Mouse (Mus musculus): ENCODE measurements around the gene 9430038I01Rik. TPM values are rescaled to one million over a fixed set of nuclear protein-coding genes. Genes with fewer than 3 reads are reported as not detected.

The 9430038I01Rik gene
- total RNA-seq, 2 experiments from 2014 or later: 6.9 to 7.8 TPM

DNA sequence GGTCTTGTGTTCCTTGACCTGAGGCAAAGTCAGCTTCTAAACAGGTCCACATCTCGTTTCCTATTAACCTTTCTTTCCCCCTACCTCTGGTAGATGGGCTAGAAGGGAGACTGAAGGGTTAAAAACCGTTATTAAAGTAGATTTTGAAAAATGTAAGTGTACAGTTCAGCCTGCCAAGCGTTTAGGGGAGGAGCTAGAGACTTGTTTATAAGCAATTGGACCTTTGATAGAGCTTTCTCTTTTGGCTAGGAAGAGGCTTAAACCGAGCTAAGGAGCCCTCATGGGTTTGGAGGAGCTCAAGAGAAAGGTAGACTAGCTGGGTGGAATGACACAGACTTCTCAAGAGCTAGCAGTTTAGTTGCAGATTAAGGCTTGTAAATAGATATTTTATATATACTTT, 38.8 kb downstream of the 9430038I01Rik start:
- intact Hi-C loops (cut with DNase I): no loop called here
- DNase-seq (ENCODE audit: low spot score): no peak

GRCm38 (mm10) chr7:137370175-137370574, 40.4 kb downstream of the 9430038I01Rik start:
- intact Hi-C loops (cut with DNase I): no loop called here

GRCm38 (mm10) chr7:137366736-137367135, 43.8 kb downstream of the 9430038I01Rik start:
- DNase-seq (ENCODE audit: low spot score): no peak
- intact Hi-C loops (cut with DNase I): no loop called here

More at GRCm38 (mm10) chr7:137370175-137370574, 40.4 kb downstream of the 9430038I01Rik start:
- no peak for DNase-seq (ENCODE audit: low spot score)

DNA sequence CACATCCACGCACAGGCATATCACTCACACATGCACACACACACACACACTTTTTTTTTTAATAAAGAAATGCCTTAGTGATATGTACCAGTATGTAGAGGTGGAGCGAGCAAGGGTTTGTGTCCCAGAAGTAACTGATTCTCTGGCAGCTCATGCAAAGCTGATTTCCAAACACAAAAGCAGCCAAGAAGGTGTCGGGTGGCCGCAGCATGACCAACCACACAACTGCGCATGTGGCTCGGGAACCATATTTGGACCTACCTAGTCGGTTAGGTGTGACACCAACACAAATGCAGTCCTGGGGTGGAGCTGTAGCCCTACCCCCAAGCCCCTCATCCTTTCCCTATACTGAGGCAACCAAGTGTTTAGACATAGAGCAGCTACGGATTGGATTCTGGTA, 45.5 kb downstream of the 9430038I01Rik start:
- no peak for DNase-seq (ENCODE audit: low spot score)
- intact Hi-C loops (cut with DNase I): no loop called here

GRCm38 (mm10) chr7:137364571-137364970, 46.0 kb downstream of the 9430038I01Rik start:
- no peak for DNase-seq (ENCODE audit: low spot score)
- intact Hi-C loops (cut with DNase I): no loop called here

- DNase-seq (ENCODE audit: low spot score): no peak
- intact Hi-C loops (cut with DNase I): no loop called here
These were observed 63.7 kb downstream of the 9430038I01Rik start for GRCm38 (mm10) chr7:137346860-137347259.

- intact Hi-C loops (cut with DNase I): no loop called here
- DNase-seq (ENCODE audit: low spot score): peak; percentile 15
These were observed 64.5 kb downstream of the 9430038I01Rik start for GRCm38 (mm10) chr7:137346068-137346467.

- DNase-seq (ENCODE audit: low spot score): no peak
- intact Hi-C loops (cut with DNase I): no loop called here
These were observed 76.6 kb downstream of the 9430038I01Rik start for GRCm38 (mm10) chr7:137333951-137334350.

Other genes starting within 250 kb of the 9430038I01Rik start
- gene Ebf3, start 96.3 kb downstream of the 9430038I01Rik start, total RNA-seq (2021): 10 to 100 TPM in 1 of 2 experiments, 1 to 10 TPM in 1; 8.9 to 10.9 TPM
- 100 to 1,000 TPM; 133 to 136 TPM for gene Glrx3, start 26.9 kb upstream of the 9430038I01Rik start, total RNA-seq (2021)